Mouse (Mus musculus) liver, adult 2 months (tissue): ENCODE results near the gene Zfp964.

Experiments
- CTCF ChIP-seq: fragments of 200-500 bp; IDR thresholded peaks from 2 replicates; pipeline ENCODE4 v1.5.1; 2011; ENCODE audit warnings: low read depth, low read length, control low read depth
- POLR2A ChIP-seq: fragments of 200-500 bp; IDR thresholded peaks from 2 replicates; pipeline ENCODE4 v1.6.1; 2011; ENCODE audit warnings: low read length, control low read depth; ENCODE audit not compliant: insufficient read depth; ENCODE audit errors: extremely low read depth

DNA sequence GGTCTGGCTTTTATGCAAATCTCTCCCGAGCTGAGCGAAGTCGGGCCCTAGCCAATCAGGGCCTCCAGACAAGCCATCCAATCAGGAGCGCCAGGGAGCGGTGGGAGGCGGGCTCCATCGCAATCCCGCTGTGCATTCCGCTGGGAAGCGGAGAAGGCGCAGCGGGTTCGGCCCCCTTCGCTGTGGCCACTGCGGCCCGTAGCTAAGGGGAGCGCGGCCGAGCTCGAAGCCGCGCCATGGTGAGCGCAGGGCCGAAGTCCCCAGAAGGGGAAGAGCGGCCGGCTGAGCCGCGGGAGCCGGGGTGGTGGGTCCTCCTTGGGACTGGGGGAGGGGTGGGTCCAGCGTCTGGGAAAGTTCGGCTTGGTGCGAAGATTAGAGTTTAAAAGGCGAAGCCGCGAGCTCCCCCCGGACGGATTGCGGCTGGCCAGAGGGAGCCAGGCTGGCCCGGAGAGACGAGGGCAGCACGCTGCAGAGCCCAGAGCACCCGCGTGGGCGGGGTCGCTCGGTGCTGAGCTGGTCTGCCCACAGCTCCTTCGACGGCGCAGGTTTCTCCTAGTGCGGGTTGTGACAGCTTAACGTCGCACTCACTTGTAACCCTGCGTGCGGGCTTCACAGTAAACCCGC, at the start of gene Zfp964:
- no peak for TF ChIP-seq CTCF
- TF ChIP-seq POLR2A = peak; percentile 85
